Mouse (Mus musculus) layer of hippocampus, postnatal 14 days (tissue): ENCODE data around the gene Pappa. TPM values are rescaled to one million over a fixed set of nuclear protein-coding genes. Genes with fewer than 3 reads are reported as not detected.

Experiments used
- DNase-seq, 2 experiments: peaks; one replicate each; pipeline ENCODE4 v3.0.0; 2021 to 2022; ENCODE audit warnings: low spot score in 2 of 2, mixed read lengths in 1 of 2
- total RNA-seq, 2 experiments: library from RNA; stranded (reverse); gene quantifications; 2 replicates each; pipeline ENCODE4 v1.2.3; 2021

Pappa gene
- total RNA-seq, 2 experiments from 2014 or later = 1.3 TPM

GRCm38 (mm10) chr4:65267066-65267465 lies 143.1 kb downstream of the Pappa start:
- DNase-seq = no peak

DNA sequence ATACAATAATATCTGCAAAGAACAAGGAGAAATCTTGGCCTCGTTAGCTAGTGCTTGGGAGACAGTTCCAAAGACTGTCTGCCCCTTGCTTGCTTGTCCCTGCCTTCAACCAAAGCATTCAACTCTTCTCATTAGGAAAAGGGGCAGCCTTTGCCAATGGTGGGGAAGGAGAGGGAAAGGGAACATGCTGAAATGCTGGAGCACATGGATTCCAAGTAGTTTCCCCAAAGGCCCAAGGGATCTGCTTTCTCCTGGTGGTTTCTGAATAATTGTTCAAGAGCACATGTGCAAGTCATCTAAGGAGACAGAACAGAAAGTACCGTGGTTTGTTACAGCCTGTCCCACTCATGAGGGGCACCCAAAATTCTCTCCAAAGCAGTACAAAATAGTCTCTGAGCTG lies 146.0 kb downstream of the Pappa start:
- DNase-seq = no peak

GRCm38 (mm10) chr4:65272295-65272694 lies 148.3 kb downstream of the Pappa start:
- peak in 1 of 2 experiments; percentile 42 for DNase-seq

DNA sequence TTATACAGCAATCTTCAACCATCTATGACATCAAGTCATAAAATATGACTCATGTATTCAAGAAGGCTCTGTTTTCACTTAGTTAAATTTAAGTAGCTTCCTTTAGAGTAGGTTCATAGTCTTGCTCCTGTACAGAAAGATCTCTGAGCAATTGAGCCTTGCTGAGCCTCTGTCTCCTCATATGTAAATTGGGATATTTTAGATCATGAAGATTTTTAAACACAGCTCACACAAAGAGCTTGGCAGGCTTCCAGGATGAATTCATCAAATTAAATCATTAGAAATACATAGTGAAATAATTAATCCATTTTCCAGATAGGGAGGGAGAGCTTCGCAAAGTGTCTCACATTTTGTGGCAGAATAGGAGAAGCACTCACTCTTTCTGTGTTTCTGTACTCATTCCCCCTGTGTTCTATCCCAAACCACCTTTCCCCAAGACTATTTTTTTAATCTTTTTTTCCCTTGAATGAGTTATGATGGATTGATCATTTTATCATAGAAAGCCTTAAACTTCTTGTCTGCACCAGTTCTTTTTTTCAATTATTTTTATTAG lies 149.4 kb downstream of the Pappa start:
- DNase-seq = peak in 1 of 2 experiments; percentile 15

- DNase-seq = no peak
Observed at GRCm38 (mm10) chr4:65278451-65279271, 154.7 kb downstream of the Pappa start.

- no peak for DNase-seq
Observed at GRCm38 (mm10) chr4:65279272-65279653, 155.3 kb downstream of the Pappa start.

- DNase-seq = no peak
Observed at GRCm38 (mm10) chr4:65279979-65280677, 156.2 kb downstream of the Pappa start.

DNA sequence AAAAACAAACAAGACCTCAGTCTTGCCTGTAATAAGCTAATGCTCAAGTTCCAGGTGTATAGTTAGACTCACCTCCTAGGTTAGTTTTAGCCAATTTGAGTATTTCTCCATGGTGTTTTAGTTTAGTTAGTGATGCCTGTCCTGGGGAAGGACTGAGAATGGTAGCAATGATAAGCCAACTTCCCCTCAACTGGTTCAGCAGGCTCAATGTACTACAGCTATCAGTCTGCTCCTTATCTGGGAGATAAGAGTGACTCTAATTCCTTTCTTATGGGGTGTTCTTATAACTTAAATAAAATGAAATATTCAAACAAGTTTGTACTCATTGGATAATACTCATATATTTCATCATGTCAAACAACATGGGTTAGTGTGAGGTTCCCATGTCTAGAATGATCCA lies 156.9 kb downstream of the Pappa start:
- DNase-seq = no peak

GRCm38 (mm10) chr4:65283611-65284010 lies 159.6 kb downstream of the Pappa start:
- no peak for DNase-seq

GRCm38 (mm10) chr4:65285165-65285564 lies 161.2 kb downstream of the Pappa start:
- no peak for DNase-seq

DNA sequence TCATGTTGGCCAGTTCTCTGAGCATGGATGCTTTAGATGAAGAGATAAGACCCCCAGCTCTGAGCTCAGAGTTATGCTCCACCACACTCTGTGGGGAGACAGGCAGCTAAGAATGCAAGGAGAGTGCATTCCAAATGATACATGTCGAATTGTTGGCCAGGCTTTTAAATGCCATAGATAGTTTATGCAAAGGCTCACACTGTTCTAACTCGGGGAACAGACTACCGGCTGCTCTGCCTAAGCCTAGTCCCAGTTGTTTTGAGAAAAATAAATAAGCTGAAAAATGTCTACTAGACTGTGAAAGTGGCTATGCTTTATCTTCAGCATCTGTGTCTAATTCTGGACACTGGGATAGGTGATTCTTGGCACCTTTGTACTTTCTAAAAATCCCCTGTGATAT lies 165.3 kb downstream of the Pappa start:
- peak in 1 of 2 experiments; percentile 15 for DNase-seq

DNA sequence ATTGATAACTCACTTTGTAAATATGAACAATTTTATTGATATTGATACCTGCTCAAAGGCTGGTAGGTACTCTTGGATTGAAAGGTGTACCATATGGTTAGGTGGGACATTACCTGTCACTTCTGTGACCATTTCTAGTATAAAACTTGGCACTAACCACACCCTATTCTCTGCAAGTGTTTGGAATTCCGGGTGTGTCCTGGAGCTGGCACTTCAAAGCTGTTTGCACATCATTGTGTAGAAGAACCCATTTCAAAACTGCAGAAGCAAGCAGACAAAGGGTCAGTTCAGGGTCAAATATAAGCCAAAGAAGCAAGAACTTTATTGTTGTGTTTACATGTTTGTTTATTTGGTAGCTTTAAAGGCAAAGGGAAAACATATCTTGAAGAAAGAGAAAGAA lies 171.8 kb downstream of the Pappa start:
- no peak for DNase-seq

DNA sequence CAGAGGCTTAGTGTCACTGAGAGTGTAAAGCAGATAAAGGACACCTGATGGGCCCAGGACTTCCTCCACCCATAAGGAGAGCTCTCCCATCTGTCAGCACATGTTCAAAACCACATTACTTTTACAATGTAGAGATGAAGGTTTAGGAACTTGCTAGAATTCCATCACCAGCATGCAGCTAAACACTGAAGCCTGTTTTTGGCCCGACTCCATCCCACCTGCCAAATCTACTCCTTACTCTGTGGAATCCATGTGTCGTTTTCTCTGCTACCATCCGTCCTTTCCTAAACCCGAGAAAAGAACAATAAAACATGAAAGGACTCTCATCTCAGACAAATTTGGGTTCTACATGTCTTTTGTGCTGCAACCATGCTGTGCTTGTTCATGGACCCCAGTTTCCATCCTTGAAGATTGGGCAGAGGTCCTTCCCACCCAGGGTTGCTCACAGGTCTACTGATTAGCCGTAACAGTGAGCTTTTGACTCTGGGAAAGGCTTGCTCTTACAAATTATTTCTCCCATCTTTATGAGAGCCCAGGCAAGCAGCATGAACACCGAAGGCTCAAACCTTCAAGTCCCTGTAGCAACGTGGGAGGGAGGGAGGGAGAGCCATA lies 172.5 kb downstream of the Pappa start:
- peak in 1 of 2 experiments; percentile 9 for DNase-seq

DNA sequence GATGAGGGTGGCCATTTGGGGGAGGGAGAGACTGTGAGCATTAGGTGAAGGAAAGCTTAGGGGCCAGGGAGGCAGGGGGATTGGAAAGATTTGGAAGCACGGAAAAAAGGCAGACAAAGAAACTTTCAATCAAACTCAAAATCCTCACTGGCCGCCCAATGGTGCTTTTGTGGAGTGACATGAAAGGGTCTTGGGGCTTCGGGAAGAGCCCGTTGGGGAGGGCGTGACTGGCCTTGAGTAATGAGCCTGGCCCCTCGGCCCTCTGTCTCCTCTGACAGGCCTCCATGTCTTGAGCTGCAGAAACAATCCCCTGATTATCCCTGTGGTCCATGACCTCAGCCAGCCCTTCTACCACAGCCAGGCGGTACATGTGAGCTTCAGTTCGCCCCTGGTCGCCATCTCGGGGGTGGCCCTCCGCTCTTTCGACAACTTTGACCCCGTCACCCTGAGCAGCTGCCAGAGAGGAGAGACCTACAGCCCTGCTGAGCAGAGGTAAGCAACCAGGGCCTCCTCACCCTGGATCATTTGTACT lies 173.1 kb downstream of the Pappa start:
- no peak for DNase-seq

DNA sequence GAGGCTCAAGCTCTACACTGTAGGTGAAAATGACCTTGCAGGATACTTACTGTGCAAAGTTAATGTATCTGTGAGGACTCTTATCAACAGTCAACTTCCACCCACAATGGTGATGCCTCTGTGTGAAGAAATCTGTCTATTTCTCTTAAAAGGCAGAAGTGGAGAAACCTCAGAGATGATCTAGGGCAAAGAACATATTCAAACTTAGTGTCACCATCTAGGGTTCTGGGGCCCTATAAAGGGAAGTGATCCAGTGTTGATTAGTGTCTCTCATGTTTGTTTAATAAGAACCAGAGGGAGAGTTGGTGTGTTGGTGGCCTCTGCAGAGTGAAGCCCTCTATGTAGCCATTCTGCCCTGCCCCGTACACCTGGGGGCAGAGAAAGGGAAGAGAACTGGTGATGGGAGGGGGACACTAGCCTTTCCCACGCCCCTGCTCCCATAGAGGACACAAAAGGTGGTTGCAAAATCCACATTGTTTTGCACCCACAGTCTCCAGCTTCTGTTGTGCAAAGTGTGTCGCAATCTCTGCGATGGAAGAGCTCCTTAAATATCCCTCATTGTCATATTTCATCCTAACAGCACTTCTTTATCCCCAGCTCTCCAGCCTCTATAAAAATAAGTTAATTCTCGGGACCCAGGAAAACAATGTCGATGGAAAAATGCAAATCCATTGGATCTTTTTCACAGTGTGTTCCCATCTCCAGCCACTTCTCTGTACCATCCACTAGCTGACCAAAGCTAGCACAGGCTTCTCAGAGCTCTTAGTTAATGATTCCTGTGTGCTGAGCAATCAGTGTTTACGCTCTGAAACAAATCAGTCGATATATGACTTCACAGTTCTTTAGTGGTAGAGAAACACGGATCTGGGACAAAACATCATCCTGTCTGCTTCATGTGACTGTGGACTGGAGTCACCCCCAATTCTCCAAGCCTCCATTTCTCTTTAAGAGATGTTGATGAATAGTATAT lies 174.5 kb downstream of the Pappa start:
- no peak for DNase-seq

DNA sequence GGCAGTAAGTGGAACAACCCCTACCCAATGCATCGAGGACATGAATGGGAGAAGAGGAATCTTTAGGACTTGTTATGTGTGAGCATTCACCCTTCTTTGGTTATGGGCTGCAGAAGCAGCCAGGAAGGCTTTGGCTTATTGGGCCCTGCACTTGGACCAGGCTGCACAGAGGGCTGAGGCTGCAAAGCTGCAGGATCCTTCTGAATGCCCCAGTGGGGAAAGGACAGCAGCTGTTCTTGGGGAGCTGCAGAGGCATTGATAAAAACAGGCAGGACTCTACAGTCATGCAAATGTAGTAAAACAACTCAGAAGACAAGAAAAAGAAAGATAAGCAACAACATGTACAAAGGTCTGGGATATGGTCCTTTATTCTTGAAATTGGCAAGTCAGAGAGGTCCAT lies 175.4 kb downstream of the Pappa start:
- DNase-seq = no peak

DNA sequence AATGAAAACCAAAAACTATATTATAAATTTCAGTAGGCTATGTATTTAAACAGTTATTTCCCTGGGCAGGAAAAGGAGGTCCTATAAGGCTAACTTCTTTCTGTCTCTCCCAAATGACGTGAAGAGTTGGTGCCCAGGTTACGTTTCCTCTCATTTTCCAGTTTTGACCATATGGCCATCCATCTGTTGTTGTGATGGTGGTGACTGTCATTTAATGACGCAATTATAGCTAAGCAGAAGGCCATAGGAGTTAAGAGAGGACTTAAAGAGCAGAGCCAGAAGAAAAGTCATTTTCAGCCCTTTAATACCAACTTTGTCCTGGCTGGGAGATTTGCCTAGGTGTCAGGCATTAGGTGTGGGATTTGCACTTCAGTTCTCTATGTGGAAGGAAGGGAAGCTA lies 176.5 kb downstream of the Pappa start:
- no peak for DNase-seq

DNA sequence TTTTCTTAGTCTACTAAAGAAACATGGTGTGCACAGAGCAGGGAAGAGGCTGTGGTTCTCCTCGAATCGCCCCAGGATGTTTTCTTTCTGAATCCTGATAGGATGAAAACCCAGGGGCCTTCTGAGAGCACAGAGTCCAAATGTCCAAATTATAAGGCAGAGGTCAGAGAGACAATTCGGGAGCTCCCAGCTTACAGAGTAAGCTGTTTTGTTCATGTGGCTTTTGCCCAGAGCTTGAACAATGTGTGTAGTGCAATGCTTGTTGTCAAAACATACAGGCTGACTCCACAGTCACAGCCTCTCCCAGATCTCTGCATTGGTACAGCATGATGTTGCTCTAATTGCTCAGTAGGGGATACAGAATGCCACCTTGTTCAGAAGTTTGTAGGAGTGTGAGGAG lies 178.7 kb downstream of the Pappa start:
- DNase-seq = no peak

- DNase-seq = peak in 1 of 2 experiments; percentile 8
Observed at GRCm38 (mm10) chr4:65317877-65318525, 194.0 kb downstream of the Pappa start.

GRCm38 (mm10) chr4:65321340-65321739 lies 197.4 kb downstream of the Pappa start:
- peak in 1 of 2 experiments; percentile 11 for DNase-seq
